Mouse (Mus musculus): ENCODE results near the gene Shc1. TPM values are rescaled to one million over a fixed set of nuclear protein-coding genes. Genes with fewer than 3 reads are reported as not detected.
A peak's percentile ranks its signal among the peaks of the same experiment; 100 is the strongest.

The Shc1 gene
- polyA plus RNA-seq, 1 experiment: 17.5 TPM

DNA sequence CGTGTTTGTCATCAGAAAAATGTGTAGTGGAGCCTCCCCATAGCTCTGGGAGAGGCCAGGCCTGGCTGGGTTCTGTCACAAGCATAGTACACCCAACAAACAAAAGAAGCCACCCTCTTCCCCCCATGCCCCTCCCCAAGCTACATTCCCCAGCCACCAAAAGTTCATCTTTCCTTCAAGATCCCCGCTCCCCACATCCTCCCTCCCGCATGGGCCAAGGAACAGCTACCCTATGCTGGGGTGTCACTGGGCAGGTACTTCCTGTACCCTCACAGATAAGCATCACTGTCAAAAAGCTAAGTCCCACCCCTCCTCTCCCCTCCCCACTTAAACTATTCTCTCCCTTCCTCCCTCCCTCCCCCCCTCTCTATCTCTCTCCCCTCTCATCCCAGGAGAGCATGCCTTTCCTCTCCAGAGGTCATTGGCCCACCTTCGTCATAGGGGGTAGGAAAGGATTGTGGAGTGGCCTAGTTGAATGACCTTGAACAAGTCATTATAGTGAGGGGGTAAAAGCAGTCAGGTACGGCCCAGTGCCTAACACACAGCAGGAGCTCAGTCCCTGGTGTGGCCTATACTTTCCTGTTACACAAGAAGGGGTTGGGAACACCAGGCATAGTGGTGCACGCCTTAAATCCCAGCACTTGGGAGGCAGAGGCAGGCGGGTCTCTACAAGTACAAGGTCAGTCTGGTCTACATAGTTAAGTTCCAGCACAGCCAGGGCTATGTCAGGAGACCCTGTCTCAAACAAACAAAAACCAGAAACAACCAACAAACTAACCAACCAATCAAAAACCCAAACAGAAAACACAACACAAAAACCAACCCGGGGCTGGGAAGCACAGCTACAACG, 36.0 kb upstream of the Shc1 start:
- peaks cover 2% of the 10 kb centered on the region; the same call in 1 of the 2 replicates for H3K4me1 ChIP-seq (ENCODE audit: control insufficient read depth, insufficient read depth, low read length)
- no peak overlapping the region for H3K4me3 ChIP-seq (ENCODE audit: insufficient read depth, low read length)
- H3K27ac ChIP-seq (ENCODE audit: insufficient read depth, low read length): no peak overlapping the region
- TF ChIP-seq POLR2A (IDR thresholded peaks at IDR 0.05; ENCODE audit: extremely low read depth, insufficient read depth, low read length) (no peak), CTCF (IDR thresholded peaks at IDR 0.05; ENCODE audit: extremely low read depth, insufficient read depth, low read length) (no peak)

DNA sequence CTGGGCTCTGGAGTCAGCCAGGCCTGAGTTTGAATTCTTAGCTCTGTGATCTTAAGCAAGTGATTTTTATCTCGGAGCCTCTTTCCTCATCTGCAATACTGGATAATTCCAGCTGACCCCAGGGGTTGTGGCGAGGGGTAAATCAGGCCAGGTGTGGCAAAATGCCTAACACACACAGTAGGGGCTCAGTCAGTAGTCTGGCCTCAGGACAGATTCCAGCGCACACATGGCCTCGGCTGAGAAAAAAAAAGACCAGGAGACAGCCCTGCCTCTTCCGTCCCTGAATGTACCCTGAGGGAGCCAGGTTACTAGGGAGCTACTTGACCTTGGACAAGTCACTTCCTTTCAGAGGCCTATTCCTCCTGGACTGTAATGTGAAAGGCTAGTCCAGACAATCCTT, 35.3 kb upstream of the Shc1 start:
- Histone ChIP-seq H3K4me1 (ENCODE audit: control insufficient read depth, insufficient read depth, low read length) (peaks cover 2% of the 10 kb centered on the region; the same call in 1 of the 2 replicates), H3K4me3 (ENCODE audit: insufficient read depth, low read length) (no peak overlapping the region), H3K27ac (ENCODE audit: insufficient read depth, low read length) (no peak overlapping the region)
- TF ChIP-seq CTCF (IDR thresholded peaks at IDR 0.05; ENCODE audit: extremely low read depth, insufficient read depth, low read length) (no peak), POLR2A (IDR thresholded peaks at IDR 0.05; ENCODE audit: extremely low read depth, insufficient read depth, low read length) (no peak)

DNA sequence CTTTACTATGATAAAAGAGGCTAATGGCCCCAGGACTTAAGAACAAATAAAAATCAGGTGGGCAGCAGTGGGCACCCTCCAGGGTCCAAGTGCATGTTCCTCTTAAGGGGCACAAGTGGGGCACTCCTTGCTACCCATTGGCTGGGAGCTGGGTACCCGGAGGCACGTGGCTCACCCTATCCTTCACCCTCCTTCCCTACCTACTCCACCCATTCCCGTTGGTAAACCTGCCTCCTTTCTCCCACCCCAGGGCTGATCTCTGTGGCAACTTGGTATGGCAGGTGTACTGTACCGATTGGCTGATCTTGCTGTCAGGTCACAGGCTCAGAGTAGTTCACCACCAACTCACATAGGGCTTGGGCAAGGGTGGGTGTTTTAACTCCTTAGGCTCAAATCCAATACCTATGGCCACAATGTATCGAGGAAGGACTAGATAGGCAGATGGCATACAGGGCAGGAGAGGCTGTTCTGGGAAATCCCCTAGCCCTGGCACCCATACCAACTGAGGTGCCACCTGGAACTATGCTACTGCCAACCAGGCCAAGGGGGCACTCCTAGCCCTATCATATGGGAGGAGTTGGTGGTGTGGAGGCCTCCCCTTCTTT, 34.5 kb upstream of the Shc1 start:
- no peaks in the 10 kb centered on the region for H3K4me1 ChIP-seq (ENCODE audit: control insufficient read depth, insufficient read depth, low read length)
- TF ChIP-seq CTCF (IDR thresholded peaks at IDR 0.05; ENCODE audit: extremely low read depth, insufficient read depth, low read length) (no peak), POLR2A (IDR thresholded peaks at IDR 0.05; ENCODE audit: extremely low read depth, insufficient read depth, low read length) (no peak)
- no peak overlapping the region for H3K27ac ChIP-seq (ENCODE audit: insufficient read depth, low read length)
- H3K4me3 ChIP-seq (ENCODE audit: insufficient read depth, low read length): no peak overlapping the region

DNA sequence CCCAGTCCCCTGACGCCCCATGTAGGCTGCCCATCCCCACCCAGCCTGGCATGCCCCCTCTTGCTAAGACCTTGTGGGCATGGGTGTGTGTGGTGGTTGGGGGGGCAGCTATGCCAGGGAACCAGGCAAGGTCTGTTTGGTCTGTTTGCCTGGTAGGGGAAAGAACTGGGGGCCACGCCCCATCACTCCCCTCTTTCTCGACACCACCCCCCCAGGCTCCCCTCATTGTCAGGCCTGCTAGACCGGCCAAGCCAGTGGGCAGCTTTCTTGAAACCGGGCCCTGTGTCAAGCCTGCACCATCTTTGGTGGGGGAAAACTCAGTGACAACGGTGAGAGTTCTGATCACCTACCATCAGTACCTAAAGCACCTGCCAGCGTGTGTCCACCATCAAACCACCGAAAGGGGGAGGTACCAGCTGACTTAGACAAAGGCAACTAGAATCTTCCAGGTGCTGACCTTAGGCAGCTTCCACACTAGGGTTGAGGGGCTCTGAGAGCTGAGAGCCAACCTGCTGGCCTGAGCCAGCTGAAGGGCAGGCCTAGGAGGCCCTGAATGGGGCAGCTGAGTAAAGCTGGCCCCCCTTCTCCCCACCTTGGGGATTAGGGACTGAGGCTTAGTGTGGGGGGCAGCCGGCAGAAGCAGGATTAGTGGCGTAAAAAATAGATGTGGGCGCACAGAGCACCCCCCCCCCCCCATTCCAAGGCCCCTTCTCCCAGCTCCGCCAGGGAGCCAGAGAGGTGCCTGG, 33.7 kb upstream of the Shc1 start:
- TF ChIP-seq POLR2A (IDR thresholded peaks at IDR 0.05; ENCODE audit: extremely low read depth, insufficient read depth, low read length) (no peak), CTCF (IDR thresholded peaks at IDR 0.05; ENCODE audit: extremely low read depth, insufficient read depth, low read length) (no peak)
- no peaks in the 10 kb centered on the region for H3K4me1 ChIP-seq (ENCODE audit: control insufficient read depth, insufficient read depth, low read length)
- H3K27ac ChIP-seq (ENCODE audit: insufficient read depth, low read length): no peak overlapping the region
- H3K4me3 ChIP-seq (ENCODE audit: insufficient read depth, low read length): no peak overlapping the region

DNA sequence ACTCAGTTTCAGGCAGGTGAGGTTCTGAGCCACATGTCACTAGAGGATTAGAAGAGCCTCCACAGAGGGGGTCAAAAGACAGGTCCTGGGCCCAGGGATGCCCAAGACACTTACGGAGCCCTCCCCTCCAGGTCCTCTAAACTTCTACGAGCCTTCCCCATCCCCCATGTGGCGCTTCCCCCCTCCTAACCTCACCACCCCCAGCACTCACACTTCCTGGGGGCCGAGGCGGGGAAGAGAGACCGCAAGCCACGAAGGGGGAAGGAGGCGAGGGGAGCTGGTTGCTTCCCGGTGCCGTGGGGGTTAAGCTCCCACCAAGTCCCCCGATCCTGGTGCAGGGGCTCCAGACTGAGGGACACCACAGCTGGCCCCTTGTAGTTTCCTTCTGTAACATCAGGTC, 32.8 kb upstream of the Shc1 start:
- Histone ChIP-seq H3K4me3 (ENCODE audit: insufficient read depth, low read length) (no peak overlapping the region), H3K27ac (ENCODE audit: insufficient read depth, low read length) (no peak overlapping the region), H3K4me1 (ENCODE audit: control insufficient read depth, insufficient read depth, low read length) (no peaks in the 10 kb centered on the region)
- TF ChIP-seq CTCF (IDR thresholded peaks at IDR 0.05; ENCODE audit: extremely low read depth, insufficient read depth, low read length) (no peak), POLR2A (IDR thresholded peaks at IDR 0.05; ENCODE audit: extremely low read depth, insufficient read depth, low read length) (no peak)

DNA sequence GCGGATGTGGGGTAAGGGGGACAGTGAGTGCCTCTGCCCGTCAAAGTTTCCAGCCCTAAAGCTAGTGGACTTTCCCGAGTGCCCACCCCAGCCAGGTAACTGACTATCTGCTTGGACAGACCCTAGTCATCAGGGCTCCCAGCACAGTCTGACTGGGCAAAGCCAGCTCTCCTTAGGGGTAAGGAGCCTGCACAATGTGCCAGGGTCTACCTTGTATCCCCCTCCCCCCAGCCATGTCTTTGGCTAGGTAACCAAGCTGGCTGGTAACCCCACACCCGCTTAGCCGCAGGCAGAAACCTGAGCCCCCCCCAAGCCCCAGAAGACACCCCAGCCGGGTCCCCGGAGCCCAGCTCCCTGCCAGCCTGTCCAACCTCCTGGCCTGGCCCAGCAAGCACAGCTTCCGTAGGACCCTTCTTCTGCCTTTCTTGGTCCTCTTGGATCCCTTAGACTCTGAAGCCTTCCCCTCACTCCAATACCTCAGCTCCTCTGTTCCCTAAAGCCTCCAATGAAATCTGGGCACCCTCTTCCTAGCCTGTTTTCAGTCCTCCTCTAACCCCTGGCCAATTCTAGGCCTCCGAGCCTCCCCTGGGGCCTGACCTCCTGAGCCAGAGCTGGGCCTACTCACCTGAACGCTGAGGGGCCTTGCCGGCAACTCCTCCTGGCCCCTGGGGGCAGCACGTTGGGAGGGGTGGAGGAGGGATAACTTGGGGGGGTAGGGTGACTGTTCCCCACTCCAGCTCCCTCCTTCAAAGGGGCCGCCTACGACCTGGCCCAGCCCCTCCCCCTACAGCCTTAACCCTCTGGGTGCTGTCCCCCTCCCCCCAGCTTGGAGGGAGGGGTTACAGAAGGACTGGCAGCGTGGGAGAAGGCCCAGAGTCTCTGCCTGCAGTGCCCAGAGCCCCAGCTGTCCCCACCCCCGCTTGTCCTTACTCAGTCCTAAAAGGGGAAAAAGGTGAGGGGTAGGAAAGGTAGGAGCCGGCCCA, 31.5 kb upstream of the Shc1 start:
- TF ChIP-seq POLR2A (IDR thresholded peaks at IDR 0.05; ENCODE audit: extremely low read depth, insufficient read depth, low read length) (no peak), CTCF (IDR thresholded peaks at IDR 0.05; ENCODE audit: extremely low read depth, insufficient read depth, low read length) (no peak)
- no peak overlapping the region for H3K4me3 ChIP-seq (ENCODE audit: insufficient read depth, low read length)
- no peak overlapping the region for H3K27ac ChIP-seq (ENCODE audit: insufficient read depth, low read length)
- H3K4me1 ChIP-seq (ENCODE audit: control insufficient read depth, insufficient read depth, low read length): peaks cover 2% of the 10 kb centered on the region

DNA sequence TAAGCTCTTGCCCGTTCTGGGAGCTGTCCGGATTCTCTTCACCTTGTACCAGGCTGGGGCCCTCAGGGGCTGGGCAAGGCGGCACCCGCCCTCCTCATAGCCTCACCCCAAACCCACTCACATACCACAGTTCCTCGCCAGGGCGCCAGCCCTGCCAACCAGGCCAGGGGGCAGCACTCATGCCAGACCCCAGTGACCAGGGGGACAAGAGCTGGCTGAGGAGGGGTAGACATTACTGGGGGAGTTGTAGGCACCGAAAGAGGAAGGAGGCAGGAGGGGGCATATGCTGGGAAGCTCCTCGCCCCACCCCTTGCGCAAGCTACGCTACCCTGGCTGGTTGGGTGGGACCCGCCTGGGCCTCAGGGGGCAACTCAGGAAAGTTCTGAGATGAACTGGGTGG, 30.6 kb upstream of the Shc1 start:
- no peak for TF ChIP-seq CTCF (IDR thresholded peaks at IDR 0.05; ENCODE audit: extremely low read depth, insufficient read depth, low read length)
- TF ChIP-seq POLR2A (IDR thresholded peaks at IDR 0.05; ENCODE audit: extremely low read depth, insufficient read depth, low read length): no peak
- peak overlapping the region; percentile 5; the same call in 1 of the 2 replicates for H3K27ac ChIP-seq (ENCODE audit: insufficient read depth, low read length)
- H3K4me1 ChIP-seq (ENCODE audit: control insufficient read depth, insufficient read depth, low read length): peaks cover 2% of the 10 kb centered on the region
- no peak overlapping the region for H3K4me3 ChIP-seq (ENCODE audit: insufficient read depth, low read length)

DNA sequence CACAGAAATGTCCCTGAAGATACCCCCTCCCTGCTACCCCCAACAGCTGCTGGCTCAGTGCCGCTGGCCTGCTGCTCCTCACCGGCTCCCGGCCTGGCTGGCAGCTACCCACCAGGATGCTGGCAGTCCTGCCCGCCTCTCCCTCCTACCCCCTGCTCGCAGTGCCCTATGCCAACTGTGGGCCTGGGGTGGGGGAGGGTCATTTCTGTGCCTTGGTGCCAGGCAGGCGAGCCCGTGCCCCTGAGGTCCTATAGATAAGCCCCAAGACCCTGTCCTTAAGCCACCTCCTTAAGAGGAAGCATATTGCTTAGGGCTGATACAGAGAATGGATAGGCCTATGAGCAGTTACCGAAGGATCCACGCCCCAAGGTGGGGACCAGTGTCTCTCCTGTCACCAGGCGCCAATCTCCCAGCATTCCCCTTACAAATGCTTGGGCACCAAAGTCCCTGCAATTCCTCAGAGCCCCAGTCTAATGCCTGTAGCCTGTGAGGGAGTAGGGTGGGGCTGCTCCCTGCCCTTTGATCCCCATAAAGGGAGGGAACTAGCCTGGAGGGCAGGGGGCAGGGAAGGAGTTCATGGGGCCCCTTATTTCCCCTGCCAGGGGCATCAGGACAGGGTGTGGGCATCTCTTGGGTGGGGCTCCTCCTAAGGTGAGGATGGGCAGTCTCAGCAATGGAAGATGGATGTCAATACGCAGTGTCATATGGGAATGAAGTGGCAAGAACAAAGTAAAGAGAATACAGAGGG, 29.9 kb upstream of the Shc1 start:
- Histone ChIP-seq H3K4me3 (ENCODE audit: insufficient read depth, low read length) (no peak overlapping the region), H3K27ac (ENCODE audit: insufficient read depth, low read length) (peak overlapping the region; percentile 5; the same call in 1 of the 2 replicates), H3K4me1 (ENCODE audit: control insufficient read depth, insufficient read depth, low read length) (peaks cover 2% of the 10 kb centered on the region)
- TF ChIP-seq CTCF (IDR thresholded peaks at IDR 0.05; ENCODE audit: extremely low read depth, insufficient read depth, low read length) (no peak), POLR2A (IDR thresholded peaks at IDR 0.05; ENCODE audit: extremely low read depth, insufficient read depth, low read length) (no peak)
